In genomic region chr11:50603082-50603910, GRCm38 (mm10) we compare ENCODE assay signal across 8 mouse cellular contexts. TPM values are rescaled to one million over a fixed set of nuclear protein-coding genes. Genes with fewer than 3 reads are reported as not detected.
DNase-seq lines count a peak whose midpoint lies in the region; ATAC-seq and TF ChIP-seq lines count a peak whose summit lies in the region.

No protein-coding gene starts in this region.

- in situ Hi-C loops in ES-E14 (cut with MboI; ENCODE audit: low sequenced_read_pairs in 2 of 2, unreplicated experiment in 2 of 2) = no loop called here

- peak overlapping the region; percentile 72 to 78 for H3K4me3 ChIP-seq in ES-E14 (ENCODE audit: insufficient read depth in 1 of 2, low read depth in 1 of 2, low read length in 2 of 2, poor library complexity in 1 of 2, severe bottlenecking in 1 of 2)
- H3K4me3 ChIP-seq in embryonic facial prominence, embryonic 13.5 days = peak overlapping the region; percentile 71
- peak overlapping the region; percentile 47 to 74 for H3K4me3 ChIP-seq in heart, embryonic 14.5 days (ENCODE audit: control insufficient read depth in 1 of 2, insufficient read depth in 1 of 2, low read depth in 1 of 2, low read length in 2 of 2)
- peak overlapping the region; percentile 70 for H3K4me3 ChIP-seq in limb, embryonic 12.5 days (replicated peaks)
- peak overlapping the region; percentile 69 for H3K4me3 ChIP-seq in midbrain, embryonic 16.5 days (ENCODE audit: low read depth, low read length)

- peak overlapping the region; percentile 89 for H3K4me2 ChIP-seq in embryonic facial prominence, embryonic 13.5 days
- peak overlapping the region; percentile 97 for H3K4me2 ChIP-seq in heart, embryonic 14.5 days (ENCODE audit: low read length)
- peak overlapping the region; percentile 86 for H3K4me2 ChIP-seq in limb, embryonic 12.5 days
- peak overlapping the region; percentile 100 for H3K4me2 ChIP-seq in midbrain, embryonic 16.5 days (ENCODE audit: low read length)

- H3K27ac ChIP-seq in ES-E14 (ENCODE audit: insufficient read depth, low read depth, low read length, poor library complexity, severe bottlenecking) = no peak overlapping the region
- no peak overlapping the region for H3K27ac ChIP-seq in embryonic facial prominence, embryonic 13.5 days
- H3K27ac ChIP-seq in heart, embryonic 14.5 days (replicated peaks in 1 of 2; ENCODE audit: control insufficient read depth in 1 of 2, insufficient read depth in 1 of 2, low read depth in 2 of 2, low read length in 2 of 2) = no peak overlapping the region
- no peak overlapping the region for H3K27ac ChIP-seq in limb, embryonic 12.5 days
- H3K27ac ChIP-seq in midbrain, embryonic 16.5 days (ENCODE audit: low read length) = no peak overlapping the region

- H3K27me3 ChIP-seq in embryonic facial prominence, embryonic 13.5 days = peaks cover 87% of the 10 kb centered on the region
- H3K27me3 ChIP-seq in heart, embryonic 14.5 days (ENCODE audit: control insufficient read depth, insufficient read depth, low read length) = peaks cover 67% of the 10 kb centered on the region
- peaks cover 91% of the 10 kb centered on the region for H3K27me3 ChIP-seq in limb, embryonic 12.5 days
- peaks cover 30% of the 10 kb centered on the region for H3K27me3 ChIP-seq in midbrain, embryonic 16.5 days (ENCODE audit: control insufficient read depth, insufficient read depth, low read depth, low read length)

- no peaks in the 10 kb centered on the region for H3K36me3 ChIP-seq in ES-E14 (ENCODE audit: control insufficient read depth, insufficient read depth, low read length, poor library complexity, severe bottlenecking)
- peaks cover 3% of the 10 kb centered on the region; the same call in 1 of the 2 replicates for H3K36me3 ChIP-seq in embryonic facial prominence, embryonic 13.5 days
- no peaks in the 10 kb centered on the region for H3K36me3 ChIP-seq in heart, embryonic 14.5 days (ENCODE audit: control insufficient read depth, insufficient read depth, low read length)
- no peaks in the 10 kb centered on the region for H3K36me3 ChIP-seq in limb, embryonic 12.5 days
- H3K36me3 ChIP-seq in midbrain, embryonic 16.5 days (ENCODE audit: control insufficient read depth, insufficient read depth, low read length) = no peaks in the 10 kb centered on the region

- ATAC-seq in embryonic facial prominence, embryonic 13.5 days (ENCODE audit: insufficient number of reproducible peaks, insufficient read depth, low FRiP score, low TSS enrichment, low read depth) = no peak
- ATAC-seq in heart, embryonic 14.5 days (ENCODE audit: insufficient number of reproducible peaks, insufficient read depth, low FRiP score, low read depth) = peak; percentile 37; the same call in 1 of the 2 replicates
- ATAC-seq in limb, embryonic 12.5 days (ENCODE audit: insufficient number of reproducible peaks, insufficient read depth, low FRiP score, low TSS enrichment, low read depth) = peak; percentile 37; the same call in 1 of the 2 replicates
- peak; percentile 11; the same call in 1 of the 2 replicates for ATAC-seq in midbrain, embryonic 16.5 days
- ATAC-seq in inflammation-experienced regulatory T-cells, adult 6 months = no peak

- WGBS in embryonic facial prominence, embryonic 13.5 days = under 1% methylated on average over 52 of the region's 52 CpGs
- 2% methylated on average over 52 of the region's 52 CpGs for WGBS in heart, embryonic 14.5 days
- 2% methylated on average over 52 of the region's 52 CpGs for WGBS in limb, embryonic 12.5 days
- under 1% methylated on average over 51 of the region's 52 CpGs for WGBS in midbrain, embryonic 16.5 days

- DNase-seq in 3T3-L1 (ENCODE audit: low read depth, low spot score) (peak; percentile 27), ES-E14 (ENCODE audit: low read depth, low spot score) (no peak)
- DNase-seq in thymus, postnatal 10 days (ENCODE audit: low spot score in 2 of 2) = peak; percentile 29 to 59

- no peaks in the 10 kb centered on the region for H3K4me1 ChIP-seq in ES-E14 (ENCODE audit: control insufficient read depth in 2 of 2, insufficient read depth in 2 of 2, low read length in 2 of 2, poor library complexity in 1 of 2)
- H3K4me1 ChIP-seq in embryonic facial prominence, embryonic 13.5 days = peaks cover 24% of the 10 kb centered on the region
- H3K4me1 ChIP-seq in heart, embryonic 14.5 days (ENCODE audit: control insufficient read depth in 2 of 2, insufficient read depth in 2 of 2, low read length in 2 of 2) = peaks cover 4 to 11% of the 10 kb centered on the region in 2 experiments; a peak in 3 of 4 replicates
- H3K4me1 ChIP-seq in limb, embryonic 12.5 days (replicated peaks) = peaks cover 21% of the 10 kb centered on the region
- H3K4me1 ChIP-seq in midbrain, embryonic 16.5 days (ENCODE audit: control insufficient read depth, insufficient read depth, low read length) = peaks cover 11% of the 10 kb centered on the region

- H3K9me3 ChIP-seq in ES-E14 (ENCODE audit: control insufficient read depth, insufficient read depth, low read depth, low read length) = no peaks in the 10 kb centered on the region
- H3K9me3 ChIP-seq in embryonic facial prominence, embryonic 13.5 days = no peaks in the 10 kb centered on the region
- no peaks in the 10 kb centered on the region for H3K9me3 ChIP-seq in heart, embryonic 14.5 days (ENCODE audit: control insufficient read depth, low read length)
- H3K9me3 ChIP-seq in limb, embryonic 12.5 days = no peaks in the 10 kb centered on the region
- H3K9me3 ChIP-seq in midbrain, embryonic 16.5 days (replicated peaks; ENCODE audit: control insufficient read depth, low read length, poor library complexity, severe bottlenecking) = no peaks in the 10 kb centered on the region

- H3K9ac ChIP-seq in ES-E14 (ENCODE audit: insufficient read depth, low read depth, low read length, poor library complexity, severe bottlenecking) = no peak overlapping the region
- peak overlapping the region; percentile 80 for H3K9ac ChIP-seq in embryonic facial prominence, embryonic 13.5 days
- H3K9ac ChIP-seq in heart, embryonic 14.5 days (ENCODE audit: low read length) = peak overlapping the region; percentile 69
- H3K9ac ChIP-seq in limb, embryonic 12.5 days (replicated peaks) = peak overlapping the region; percentile 70; the same call in 1 of the 2 replicates
- peak overlapping the region; percentile 66; the same call in 1 of the 2 replicates for H3K9ac ChIP-seq in midbrain, embryonic 16.5 days (ENCODE audit: low read depth, low read length)

TF ChIP-seq in ES-E14, 5 proteins besides CTCF, POLR2A, EP300 and RAD21:
- TF ChIP-seq MAFK (IDR thresholded peaks at IDR 0.05; ENCODE audit: insufficient read depth, low read depth, low read length) = no peak
- TF ChIP-seq HCFC1 (IDR thresholded peaks at IDR 0.05; ENCODE audit: borderline replicate concordance, insufficient read depth, low read length) = no peak
- no peak for TF ChIP-seq CHD2 (IDR thresholded peaks at IDR 0.05; ENCODE audit: low read depth, low read length)
- no peak for TF ChIP-seq ZC3H11A (IDR thresholded peaks at IDR 0.05; ENCODE audit: borderline replicate concordance, low read depth, low read length)
- no peak for TF ChIP-seq ZNF384 (IDR thresholded peaks at IDR 0.05; ENCODE audit: low read depth, low read length)

RNA-seq across cellular contexts. Expression of gene Adamts2, which starts 1.4 kb away (rescaled TPM):
- 0.74 and 1.1 TPM in 2 replicates for total RNA-seq in ES-E14 (2012; rRNA removed)
- 12.0 and 13.8 TPM in 2 replicates for polyA plus RNA-seq in embryonic facial prominence, embryonic 13.5 days (2015; fragmentation: Nextera tagmentation; extraction: Ambion mirVana)
- polyA plus RNA-seq in heart, embryonic 14.5 days (2014; fragmentation: Nextera tagmentation; extraction: Ambion mirVana) = 6.6 and 8.0 TPM in 2 replicates
- polyA plus RNA-seq in limb, embryonic 12.5 days (2016; fragmentation: Nextera tagmentation; extraction: Ambion mirVana) = 2.8 and 3.0 TPM in 2 replicates
- polyA plus RNA-seq in midbrain, embryonic 16.5 days (2015; fragmentation: Nextera tagmentation; extraction: Ambion mirVana) = 3.8 and 4.0 TPM in 2 replicates
- not detected for polyA plus RNA-seq in inflammation-experienced regulatory T-cells, adult 6 months (2017; shearing (Covaris generic))

Comparison
In these comparisons a context has a peak if more than half of its experiments do, and no peak if none do; other contexts are left out.
1. ATAC-seq: peak in heart, embryonic 14.5 days (single experiment), limb, embryonic 12.5 days (single experiment) and midbrain, embryonic 16.5 days (single experiment); none in embryonic facial prominence, embryonic 13.5 days (single experiment) and inflammation-experienced regulatory T-cells, adult 6 months (single experiment).
2. Peak in every context shown above with its lines, with median percentiles within 50 percentile points of each other: H3K4me3 ChIP-seq and H3K4me2 ChIP-seq.